Mouse (Mus musculus) NIH3T3 (cell line): ENCODE measurements around the gene Sbno2.
"Not testable (repeated sequence)": the region's sequence is repeated elsewhere in the genome, so short reads cannot be mapped to it uniquely, and the experiment has no call there.

Experiments
- DNase-seq: peaks from one replicate; pipeline ENCODE4 v3.0.0-alpha.2; 2012; ENCODE audit warnings: low read depth

Gene Sbno2

GRCm38 (mm10) chr10:80056976-80057682 is 48.2 kb downstream of the Sbno2 start:
- DNase-seq, result no peak

GRCm38 (mm10) chr10:80056506-80056905 is 48.9 kb downstream of the Sbno2 start:
- no peak for DNase-seq

- no peak for DNase-seq
Measured at GRCm38 (mm10) chr10:80055891-80056290, 49.5 kb downstream of the Sbno2 start.

GRCm38 (mm10) chr10:80055364-80055763 is 50.0 kb downstream of the Sbno2 start:
- DNase-seq, result no peak

GRCm38 (mm10) chr10:80054911-80055310 is 50.5 kb downstream of the Sbno2 start:
- not testable (repeated sequence) for DNase-seq

- peak; percentile 87 for DNase-seq
Measured at GRCm38 (mm10) chr10:80053831-80054815, 51.2 kb downstream of the Sbno2 start.

GRCm38 (mm10) chr10:80053259-80053780 is 52.1 kb downstream of the Sbno2 start:
- peak; percentile 100 for DNase-seq

- no peak for DNase-seq
Measured at GRCm38 (mm10) chr10:80052374-80052764, 53.0 kb downstream of the Sbno2 start.

- peak; percentile 74 for DNase-seq
Measured at GRCm38 (mm10) chr10:80051618-80052373, 53.6 kb downstream of the Sbno2 start.

- no peak for DNase-seq
Measured at GRCm38 (mm10) chr10:80050885-80051617, 54.3 kb downstream of the Sbno2 start.

- DNase-seq, result no peak
Measured at GRCm38 (mm10) chr10:80050244-80050643, 55.1 kb downstream of the Sbno2 start.

- DNase-seq, result no peak
Measured at GRCm38 (mm10) chr10:80048834-80049233, 56.5 kb downstream of the Sbno2 start.

- DNase-seq, result no peak
Measured at GRCm38 (mm10) chr10:80048396-80048795, 57.0 kb downstream of the Sbno2 start.

- DNase-seq, result no peak
Measured at GRCm38 (mm10) chr10:80047041-80047565, 58.3 kb downstream of the Sbno2 start, which contains the start of gene Gpx4. Gpx4 (plus strand) TSS chr10:80047166.

GRCm38 (mm10) chr10:80045766-80046165 is 59.6 kb downstream of the Sbno2 start:
- DNase-seq, result no peak

GRCm38 (mm10) chr10:80045364-80045763 is 60.0 kb downstream of the Sbno2 start:
- DNase-seq, result peak; percentile 32

GRCm38 (mm10) chr10:80044087-80044486 is 61.3 kb downstream of the Sbno2 start:
- DNase-seq, result no peak

GRCm38 (mm10) chr10:80041409-80042060 is 63.8 kb downstream of the Sbno2 start:
- DNase-seq, result not testable (repeated sequence)

- peak; percentile 100 for DNase-seq
Measured at GRCm38 (mm10) chr10:80039559-80039979, 65.8 kb downstream of the Sbno2 start, which contains the start of gene Polr2e. Polr2e (minus strand) TSS chr10:80039795.

- no peak for DNase-seq
Measured at GRCm38 (mm10) chr10:80036832-80037231, 68.5 kb downstream of the Sbno2 start.
